Mouse (Mus musculus) liver, postnatal 0 days (tissue): ENCODE measurements around the gene H3f3b.

Source experiments
- CTCF ChIP-seq: sonication (generic); IDR thresholded peaks from 2 replicates; pipeline ENCODE4 v1.5.1; 2016; ENCODE audit warnings: antibody characterized with exemption, low read depth
- EP300 ChIP-seq: IDR thresholded peaks from 2 replicates; pipeline ENCODE4 v1.6.1; 2016; ENCODE audit warnings: antibody characterized with exemption, low read depth, mild to moderate bottlenecking

- TF ChIP-seq CTCF (no peak), EP300 (no peak)
These were observed 26.0 kb downstream of the H3f3b start for GRCm38 (mm10) chr11:116001725-116002124.
